Mouse (Mus musculus) forebrain, postnatal 0 days (tissue): ENCODE results near the gene Sgtb. TPM values are rescaled to one million over a fixed set of nuclear protein-coding genes. Genes with fewer than 3 reads are reported as not detected.

ENCODE experiments used
- ATAC-seq: fragments of 200-750 bp; cut with Nextera tagmentation; 2 replicates; pipeline ENCODE4 v1.8.0; 2017; ENCODE audit warnings: mild to moderate bottlenecking, moderate library complexity
- DNase-seq: peaks from one replicate; pipeline ENCODE4 v3.0.0-alpha.2; 2015
- H3K27ac ChIP-seq: fragments of 300-500 bp; sonication (generic); 2 replicates; pipeline ENCODE4 v1.5.1; 2014; ENCODE audit warnings: low read depth, mild to moderate bottlenecking, antibody characterized with exemption, low read length, moderate library complexity, mixed read lengths
- H3K27me3 ChIP-seq: fragments of 300-500 bp; sonication (generic); 2 replicates; pipeline ENCODE4 v1.6.1; 2014; ENCODE audit warnings: mild to moderate bottlenecking, low read length, mixed read lengths; ENCODE audit not compliant: insufficient read depth
- H3K36me3 ChIP-seq: fragments of 300-500 bp; sonication (generic); 2 replicates; pipeline ENCODE4 v1.6.1; 2014; ENCODE audit warnings: mild to moderate bottlenecking, moderate library complexity; ENCODE audit not compliant: insufficient read depth
- H3K4me1 ChIP-seq: fragments of 300-500 bp; sonication (generic); 2 replicates; pipeline ENCODE4 v1.6.1; 2014; ENCODE audit warnings: antibody characterized with exemption; ENCODE audit not compliant: insufficient read depth
- H3K4me2 ChIP-seq: fragments of 300-500 bp; sonication (generic); 2 replicates; pipeline ENCODE4 v1.6.1; 2014; ENCODE audit warnings: low read depth, mild to moderate bottlenecking, moderate library complexity
- H3K4me3 ChIP-seq: fragments of 300-500 bp; sonication (generic); 2 replicates; pipeline ENCODE4 v1.5.1; 2014; ENCODE audit warnings: low read depth, low read length, mixed read lengths
- H3K9ac ChIP-seq: fragments of 300-500 bp; sonication (generic); 2 replicates; pipeline ENCODE4 v1.6.1; 2014; ENCODE audit warnings: mild to moderate bottlenecking
- H3K9me3 ChIP-seq: fragments of 300-500 bp; sonication (generic); 2 replicates; pipeline ENCODE4 v1.6.1; 2016; ENCODE audit warnings: low read length
- CTCF ChIP-seq: sonication (generic); IDR thresholded peaks from 2 replicates; pipeline ENCODE4 v1.5.1; 2016; ENCODE audit warnings: antibody characterized with exemption, control low read depth, low read depth
- WGBS: fragments of 180-500 bp; shearing (Covaris S2); extraction: QIAGEN DNeasy Blood & Tissue Kit; methylation state at CpG from one replicate; pipeline ENCODE4 v1.1.7; 2014; 5-methylcytosine and 5-hydroxymethylcytosine counted together
- polyA plus RNA-seq: library from polyadenylated mRNA; unstranded; fragments of >200 nt; fragmentation: Nextera tagmentation; extraction: Ambion mirVana; gene quantifications from 2 replicates; pipeline ENCODE4 v1.2.1, GENCODE M21; 2015
- total RNA-seq: library from RNA; depleted of rRNA; stranded (reverse); fragments of >200 nt; gene quantifications from 2 replicates; pipeline ENCODE4 v1.2.3, GENCODE M21; 2014

Sgtb gene
- total and polyA plus RNA-seq, 2 experiments from 2014 or later, result 23.0 to 32.2 TPM

GRCm38 (mm10) chr13:104109816-104110521 is 428 bp downstream of the Sgtb start:
- Histone ChIP-seq H3K27me3 (no peaks in the 10 kb centered on the region), H3K4me3 (peak overlapping the region; percentile 86), H3K36me3 (0 out of 2 replicates have a peak, but pooled peaks cover 3% of the 10 kb centered on the region), H3K9ac (peak overlapping the region; percentile 96), H3K27ac (peak overlapping the region; percentile 88), H3K9me3 (no peaks in the 10 kb centered on the region), H3K4me2 (peak overlapping the region; percentile 84), H3K4me1 (peaks cover 10% of the 10 kb centered on the region; the same call in 1 of the 2 replicates)
- DNase-seq, result peak; percentile 72
- WGBS, result under 1% methylated on average over 37 of the region's 38 CpGs
- no peak for TF ChIP-seq CTCF
- peak; percentile 78 for ATAC-seq

- WGBS, result 19% methylated on average over 7 of the region's 7 CpGs
- no peak for TF ChIP-seq CTCF
- ATAC-seq, result no peak
Observed at GRCm38 (mm10) chr13:104110526-104110925, 985 bp downstream of the Sgtb start.

GRCm38 (mm10) chr13:104112266-104112900 is 2.8 kb downstream of the Sgtb start:
- H3K4me2 ChIP-seq, result peak overlapping the region; percentile 37
- TF ChIP-seq CTCF, result no peak
- H3K9me3 ChIP-seq, result no peaks in the 10 kb centered on the region
- DNase-seq (peak; percentile 63), ATAC-seq (no peak)
- peak overlapping the region; percentile 16; the same call in 1 of the 2 replicates for H3K4me3 ChIP-seq
- H3K4me1 ChIP-seq, result peaks cover 10% of the 10 kb centered on the region; the same call in 1 of the 2 replicates
- H3K36me3 ChIP-seq, result peaks cover 18% of the 10 kb centered on the region; the same call in 1 of the 2 replicates
- 33% methylated on average over 12 of the region's 12 CpGs for WGBS
- H3K27me3 ChIP-seq, result no peaks in the 10 kb centered on the region
- H3K9ac ChIP-seq, result 0 out of 2 replicates have a peak overlapping the region, but pooled peaks have one; percentile 10
- H3K27ac ChIP-seq, result 0 out of 2 replicates have a peak overlapping the region, but pooled peaks have one; percentile 36

More at GRCm38 (mm10) chr13:104110526-104110925, 985 bp downstream of the Sgtb start:
- Histone ChIP-seq H3K4me1 (peaks cover 10% of the 10 kb centered on the region; the same call in 1 of the 2 replicates), H3K27me3 (no peaks in the 10 kb centered on the region), H3K9ac (peak overlapping the region; percentile 96), H3K27ac (peak overlapping the region; percentile 88), H3K9me3 (no peaks in the 10 kb centered on the region), H3K4me2 (peak overlapping the region; percentile 84), H3K4me3 (peak overlapping the region; percentile 86), H3K36me3 (0 out of 2 replicates have a peak, but pooled peaks cover 8% of the 10 kb centered on the region)
- DNase-seq, result no peak

- Histone ChIP-seq H3K4me3 (no peak overlapping the region), H3K36me3 (peaks cover 26% of the 10 kb centered on the region; the same call in 1 of the 2 replicates), H3K4me1 (peaks cover 10% of the 10 kb centered on the region; the same call in 1 of the 2 replicates), H3K27me3 (no peaks in the 10 kb centered on the region), H3K27ac (no peak overlapping the region), H3K4me2 (no peak overlapping the region), H3K9me3 (no peaks in the 10 kb centered on the region), H3K9ac (no peak overlapping the region)
- DNase-seq, result peak; percentile 11
- 90% methylated on average over 4 of the region's 4 CpGs for WGBS
- no peak for ATAC-seq
- TF ChIP-seq CTCF, result peak; percentile 27; the same call in 1 of the 2 replicates
Observed at GRCm38 (mm10) chr13:104113782-104114181, 4.2 kb downstream of the Sgtb start.

GRCm38 (mm10) chr13:104114827-104115226 is 5.3 kb downstream of the Sgtb start:
- TF ChIP-seq CTCF, result no peak
- H3K4me3 ChIP-seq, result no peak overlapping the region
- H3K9me3 ChIP-seq, result no peaks in the 10 kb centered on the region
- peaks cover 35% of the 10 kb centered on the region for H3K36me3 ChIP-seq
- ATAC-seq (no peak), DNase-seq (no peak)
- H3K27ac ChIP-seq, result no peak overlapping the region
- no peak overlapping the region for H3K4me2 ChIP-seq
- H3K4me1 ChIP-seq, result peaks cover 10% of the 10 kb centered on the region; the same call in 1 of the 2 replicates
- 88% methylated on average over 2 of the region's 2 CpGs for WGBS
- no peaks in the 10 kb centered on the region for H3K27me3 ChIP-seq
- no peak overlapping the region for H3K9ac ChIP-seq

GRCm38 (mm10) chr13:104122078-104122840 is 12.7 kb downstream of the Sgtb start:
- DNase-seq (no peak), ATAC-seq (no peak)
- Histone ChIP-seq H3K4me2 (no peak overlapping the region), H3K4me3 (no peak overlapping the region), H3K9ac (no peak overlapping the region), H3K27ac (no peak overlapping the region), H3K4me1 (no peaks in the 10 kb centered on the region), H3K36me3 (peaks cover 56% of the 10 kb centered on the region), H3K27me3 (no peaks in the 10 kb centered on the region), H3K9me3 (no peaks in the 10 kb centered on the region)
- TF ChIP-seq CTCF, result no peak
- 62% methylated on average over 17 of the region's 17 CpGs for WGBS
